8 mouse cellular contexts compared by ENCODE assay signal in the genomic region with DNA sequence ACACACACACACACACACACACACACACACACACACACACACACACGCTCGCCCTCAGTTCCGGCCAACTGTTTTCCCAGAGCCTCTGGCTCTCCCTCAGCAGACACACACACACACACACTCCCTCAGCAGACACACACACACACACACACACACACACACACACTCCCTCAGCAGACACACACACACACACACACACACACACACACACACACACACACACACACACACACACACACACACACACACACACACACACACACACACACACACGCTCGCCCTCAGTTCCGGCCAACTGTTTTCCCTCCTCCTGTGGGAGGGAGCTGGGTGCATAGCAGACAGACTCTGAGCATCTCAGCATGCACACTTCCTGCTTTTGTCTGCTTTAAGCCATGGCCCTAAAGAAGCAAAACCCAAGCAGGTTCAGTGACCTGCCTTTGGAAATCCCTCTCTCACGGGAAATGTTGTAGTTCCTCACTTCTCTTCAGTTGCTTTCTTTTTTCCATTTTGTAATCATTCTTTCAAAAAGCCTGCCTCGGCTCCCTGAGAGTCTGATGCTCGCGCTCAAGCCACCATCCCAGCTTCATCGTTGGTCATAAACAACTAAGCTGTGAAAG. TPM values are rescaled to one million over a fixed set of nuclear protein-coding genes. Genes with fewer than 3 reads are reported as not detected.
A peak's percentile ranks its signal among the peaks of the same experiment; 100 is the strongest.
DNase-seq lines count a peak whose midpoint lies in the region; ATAC-seq and TF ChIP-seq lines count a peak whose summit lies in the region.
"Not testable (repeated sequence)": the region's sequence is repeated elsewhere in the genome, so short reads cannot be mapped to it uniquely, and the experiment has no call there.

No protein-coding gene starts in this region.

- H3K36me3 ChIP-seq in hindbrain, embryonic 13.5 days = peaks cover 56% of the 10 kb centered on the region
- H3K36me3 ChIP-seq in neural tube, embryonic 14.5 days (ENCODE audit: control insufficient read depth, insufficient read depth, low read length) = peaks cover 21% of the 10 kb centered on the region; the same call in 1 of the 2 replicates
- peaks cover 27% of the 10 kb centered on the region for H3K36me3 ChIP-seq in thymus, adult 2 months (ENCODE audit: control insufficient read depth, insufficient read depth, low read length)

- DNase-seq in CD4-positive helper T cell, adult 2 months (ENCODE audit: low read depth, low spot score) = peak; percentile 83
- peak; percentile 19 to 32 for DNase-seq in heart, adult 18-20 months
- peak; percentile 42 to 49 for DNase-seq in kidney, postnatal 4 days
- peak; percentile 44 for DNase-seq in lung, postnatal 10 days
- peak; percentile 38 for DNase-seq in thymus, adult 2 months

- ATAC-seq in common myeloid progenitor, adult 5-6 weeks (replicated peaks; ENCODE audit: low read depth, poor library complexity, severe bottlenecking) = peak; percentile 85
- ATAC-seq in hindbrain, embryonic 13.5 days (ENCODE audit: low FRiP score); neural tube, embryonic 14.5 days (ENCODE audit: low read depth): not testable (repeated sequence)

- H3K4me1 ChIP-seq in hindbrain, embryonic 13.5 days (replicated peaks); neural tube, embryonic 14.5 days (ENCODE audit: control insufficient read depth, insufficient read depth, low read length): not testable (repeated sequence)
- peaks cover 32% of the 10 kb centered on the region for H3K4me1 ChIP-seq in thymus, adult 2 months (replicated peaks; ENCODE audit: control insufficient read depth, insufficient read depth, low read length)

- not testable (repeated sequence) for H3K9me3 ChIP-seq in hindbrain, embryonic 13.5 days; neural tube, embryonic 14.5 days (ENCODE audit: control insufficient read depth, low read length)

- H3K4me2 ChIP-seq in hindbrain, embryonic 13.5 days; neural tube, embryonic 14.5 days (ENCODE audit: low read depth, low read length): not testable (repeated sequence)

- H3K4me3 ChIP-seq in hindbrain, embryonic 13.5 days; neural tube, embryonic 14.5 days (ENCODE audit: low read depth, low read length); thymus, adult 2 months (ENCODE audit: control insufficient read depth, insufficient read depth, low read length): not testable (repeated sequence)

- not testable (repeated sequence) for TF ChIP-seq CTCF in thymus, adult 2 months (IDR thresholded peaks at IDR 0.05; ENCODE audit: borderline replicate concordance, control insufficient read depth, extremely low read depth, insufficient read depth, low read length, poor library complexity)

- peak overlapping the region; percentile 1; the same call in 1 of the 2 replicates for H3K27ac ChIP-seq in hindbrain, embryonic 13.5 days
- peak overlapping the region; percentile 45; the same call in 1 of the 2 replicates for H3K27ac ChIP-seq in neural tube, embryonic 14.5 days (ENCODE audit: low read depth, low read length)
- peak overlapping the region; percentile 95 for H3K27ac ChIP-seq in thymus, adult 2 months (ENCODE audit: control insufficient read depth, insufficient read depth, low read length)

- not testable (repeated sequence) for H3K27me3 ChIP-seq in hindbrain, embryonic 13.5 days; neural tube, embryonic 14.5 days (ENCODE audit: control insufficient read depth, insufficient read depth, low read length); thymus, adult 2 months (ENCODE audit: control insufficient read depth, insufficient read depth, low read length)

- H3K9ac ChIP-seq in hindbrain, embryonic 13.5 days; neural tube, embryonic 14.5 days (replicated peaks; ENCODE audit: low read depth, low read length): not testable (repeated sequence)

- 77% methylated on average over 8 of the region's 11 CpGs for WGBS in hindbrain, embryonic 13.5 days
- WGBS in neural tube, embryonic 14.5 days = 70% methylated on average over 8 of the region's 11 CpGs
- WGBS in thymus, adult 2 months = 20% methylated on average over 11 of the region's 11 CpGs

- TF ChIP-seq POLR2A in thymus, adult 2 months (IDR thresholded peaks at IDR 0.05; ENCODE audit: control insufficient read depth, extremely low read depth, insufficient read depth, low read length, poor library complexity) = 0 out of 2 replicates have a peak, but pooled peaks have one; percentile 13

RNA-seq across cellular contexts. Expression of a gene that starts 44.8 kb away (rescaled TPM):
- total RNA-seq in common myeloid progenitor, adult 5-6 weeks (2017) = 64.8 and 74.5 TPM in 2 replicates
- 10 to 100 TPM; 30.8 to 32.8 TPM for total RNA-seq in heart, adult 18-20 months (2021)
- 20.3 and 21.5 TPM in 2 replicates for polyA plus RNA-seq in hindbrain, embryonic 13.5 days (2015; fragmentation: Nextera tagmentation; extraction: Ambion mirVana)
- polyA plus RNA-seq in neural tube, embryonic 14.5 days (2014; fragmentation: Nextera tagmentation; extraction: Ambion mirVana) = 21.7 and 25.0 TPM in 2 replicates
- polyA plus RNA-seq in thymus, adult 2 months (2012; rRNA removed) = 29.8 and 31.8 TPM in 2 replicates

RNA-seq across cellular contexts. Expression of a gene that starts 57.3 kb away (rescaled TPM):
- total RNA-seq in common myeloid progenitor, adult 5-6 weeks (2017) = 0.32 and 1.6 TPM in 2 replicates
- 1 to 10 TPM; 2.1 to 3.3 TPM for total RNA-seq in heart, adult 18-20 months (2021)
- 56.3 and 57.0 TPM in 2 replicates for polyA plus RNA-seq in hindbrain, embryonic 13.5 days (2015; fragmentation: Nextera tagmentation; extraction: Ambion mirVana)
- 90.3 and 130 TPM in 2 replicates for polyA plus RNA-seq in neural tube, embryonic 14.5 days (2014; fragmentation: Nextera tagmentation; extraction: Ambion mirVana)
- 70.1 and 85.2 TPM in 2 replicates for polyA plus RNA-seq in thymus, adult 2 months (2012; rRNA removed)

Comparison
In these comparisons a context has a peak if more than half of its experiments do, and no peak if none do; other contexts are left out.
1. DNase-seq: peak in every context shown above with its lines; median percentile 83 in CD4-positive helper T cell, adult 2 months; 46 in kidney, postnatal 4 days; 44 in lung, postnatal 10 days; 38 in thymus, adult 2 months; 26 in heart, adult 18-20 months.
2. H3K27ac ChIP-seq: peak in every context shown above with its lines; median percentile 95 in thymus, adult 2 months; 45 in neural tube, embryonic 14.5 days; 1 in hindbrain, embryonic 13.5 days.